Mouse (Mus musculus) thymus, adult 2 months (tissue): ENCODE measurements around the gene Pepd.

Experiments used
- CTCF ChIP-seq: fragments of 200-500 bp; IDR thresholded peaks from 2 replicates; pipeline ENCODE4 v1.5.1; 2012; ENCODE audit warnings: mild to moderate bottlenecking, control low read depth, low read length, moderate library complexity, borderline replicate concordance; ENCODE audit not compliant: control insufficient read depth, poor library complexity, insufficient read depth; ENCODE audit errors: extremely low read depth
- POLR2A ChIP-seq: fragments of 200-500 bp; IDR thresholded peaks from 2 replicates; pipeline ENCODE4 v1.6.1; 2012; ENCODE audit warnings: mild to moderate bottlenecking, low read length, control low read depth, moderate library complexity; ENCODE audit not compliant: control insufficient read depth, poor library complexity, insufficient read depth; ENCODE audit errors: extremely low read depth

DNA sequence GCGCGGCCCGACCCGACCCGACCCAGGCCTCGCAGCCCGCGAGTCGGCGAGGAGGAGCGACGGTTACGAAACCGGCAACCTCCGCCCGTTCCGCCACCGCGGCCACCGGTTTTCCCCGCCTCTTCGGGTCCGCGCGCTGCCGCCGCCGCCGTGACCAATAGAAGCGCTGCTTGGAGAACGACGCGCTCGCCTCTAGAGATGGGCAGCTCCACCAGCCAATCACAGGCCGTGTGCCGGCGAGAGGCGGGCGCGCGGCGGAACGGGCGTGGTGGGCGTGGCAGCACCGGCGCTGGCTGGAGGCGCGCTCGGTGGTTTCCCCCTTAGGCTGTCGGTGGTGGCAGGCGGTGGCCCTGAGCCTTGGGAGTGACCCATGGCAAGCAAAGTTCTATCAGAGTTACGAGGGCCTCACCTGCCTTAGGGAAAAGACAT lies 144.3 kb downstream of the Pepd start, which contains the start of gene Cebpg:
- peak; percentile 64 for TF ChIP-seq POLR2A
- TF ChIP-seq CTCF = peak; percentile 56; the same call in 1 of the 2 replicates
